Mouse (Mus musculus) kidney, postnatal 36 days (tissue): Measurements from ENCODE around the gene Dusp5.

Source experiments
- DNase-seq, 2 experiments: peaks; one replicate each; pipeline ENCODE4 v3.0.0; 2021 to 2022; ENCODE audit warnings: mixed read lengths in 2 of 2

Dusp5 gene

GRCm38 (mm10) chr19:53519549-53519948 is 9.4 kb upstream of the Dusp5 start:
- DNase-seq = no peak

- DNase-seq = no peak
Measured at GRCm38 (mm10) chr19:53519981-53520380, 8.9 kb upstream of the Dusp5 start.

GRCm38 (mm10) chr19:53521137-53521795 is 7.6 kb upstream of the Dusp5 start:
- no peak for DNase-seq

- DNase-seq = no peak
Measured at GRCm38 (mm10) chr19:53527480-53527879, 1.4 kb upstream of the Dusp5 start.

- no peak for DNase-seq
Measured at GRCm38 (mm10) chr19:53528131-53528621, 733 bp upstream of the Dusp5 start.

GRCm38 (mm10) chr19:53529455-53529704 is 471 bp downstream of the Dusp5 start:
- DNase-seq = no peak

GRCm38 (mm10) chr19:53529705-53530562 is 1.0 kb downstream of the Dusp5 start:
- peak; percentile 43 to 52 for DNase-seq

- DNase-seq = no peak
Measured at GRCm38 (mm10) chr19:53531416-53531815, 2.5 kb downstream of the Dusp5 start.

- no peak for DNase-seq
Measured at GRCm38 (mm10) chr19:53532021-53532420, 3.1 kb downstream of the Dusp5 start.

- DNase-seq = no peak
Measured at GRCm38 (mm10) chr19:53532676-53533075, 3.8 kb downstream of the Dusp5 start.

GRCm38 (mm10) chr19:53533236-53533635 is 4.3 kb downstream of the Dusp5 start:
- no peak for DNase-seq

GRCm38 (mm10) chr19:53533810-53534601 is 5.1 kb downstream of the Dusp5 start:
- no peak for DNase-seq

GRCm38 (mm10) chr19:53534757-53535410 is 6.0 kb downstream of the Dusp5 start:
- DNase-seq = no peak

GRCm38 (mm10) chr19:53535421-53535820 is 6.5 kb downstream of the Dusp5 start:
- DNase-seq = peak in 1 of 2 experiments; percentile 14

- DNase-seq = no peak
Measured at GRCm38 (mm10) chr19:53536251-53536650, 7.3 kb downstream of the Dusp5 start.

GRCm38 (mm10) chr19:53536731-53537666 is 8.1 kb downstream of the Dusp5 start:
- no peak for DNase-seq

GRCm38 (mm10) chr19:53538024-53538423 is 9.1 kb downstream of the Dusp5 start:
- no peak for DNase-seq

GRCm38 (mm10) chr19:53538796-53539195 is 9.9 kb downstream of the Dusp5 start:
- DNase-seq = peak; percentile 54 to 59

- no peak for DNase-seq
Measured at GRCm38 (mm10) chr19:53539296-53539695, 10.4 kb downstream of the Dusp5 start.

- DNase-seq = no peak
Measured at GRCm38 (mm10) chr19:53543602-53544001, 14.7 kb downstream of the Dusp5 start.

GRCm38 (mm10) chr19:53544923-53545561 is 16.1 kb downstream of the Dusp5 start:
- no peak for DNase-seq
